Mouse (Mus musculus): ENCODE data around the gene Spag17.

DNA sequence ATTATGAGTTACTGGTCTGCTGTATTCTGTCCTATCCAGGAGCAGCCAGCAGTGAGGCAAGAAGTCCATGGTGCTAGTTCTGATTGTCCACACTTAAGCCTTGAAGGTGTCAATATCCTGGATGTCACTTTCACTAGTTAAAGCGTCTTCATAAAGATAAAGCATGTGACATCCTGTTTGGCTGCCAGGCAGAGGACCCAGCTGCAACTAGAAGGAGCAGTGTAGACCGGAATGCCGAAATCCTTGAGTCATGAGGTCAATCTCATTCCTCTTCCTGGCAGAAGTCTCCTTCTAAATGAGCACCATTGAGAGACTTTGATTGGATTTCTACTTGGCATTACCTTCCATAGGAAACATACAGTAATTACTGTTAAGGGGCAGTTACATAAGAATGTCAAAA, 295.3 kb downstream of the Spag17 start:
- TF ChIP-seq CTCF (IDR thresholded peaks at IDR 0.05; ENCODE audit: borderline replicate concordance, insufficient read depth, low read depth, low read length) = no peak
- TF ChIP-seq POLR2A (IDR thresholded peaks at IDR 0.05; ENCODE audit: borderline replicate concordance, insufficient read depth, low read length) = no peak
